Mouse (Mus musculus) kidney, embryonic 14.5 days (tissue): ENCODE measurements at regions not wholly inside any gene's neighbourhood (a gene's known extent, or its start where the extent isn't known, plus 50 kb on each side); places are given as distances from the start of the nearest gene placed in this dataset.

Experiments used
- ATAC-seq: fragments of 200-750 bp; cut with Nextera tagmentation; 2 replicates; pipeline ENCODE4 v1.8.0; 2017; ENCODE audit warnings: moderate number of reproducible peaks, mild to moderate bottlenecking, moderate TSS enrichment, moderate library complexity; ENCODE audit not compliant: low FRiP score, low TSS enrichment
- H3K27ac ChIP-seq: fragments of 300-500 bp; sonication (generic); 2 replicates; pipeline ENCODE4 v1.5.1; 2014; ENCODE audit warnings: low read depth, mild to moderate bottlenecking, low read length, moderate library complexity, mixed read lengths
- H3K27me3 ChIP-seq: fragments of 300-500 bp; sonication (generic); 2 replicates; pipeline ENCODE4 v1.6.1; 2014; ENCODE audit warnings: mild to moderate bottlenecking, low read length; ENCODE audit not compliant: control insufficient read depth, insufficient read depth
- H3K36me3 ChIP-seq: fragments of 300-500 bp; sonication (generic); 2 replicates; pipeline ENCODE4 v1.6.1; 2014; ENCODE audit warnings: low read length, mixed read lengths; ENCODE audit not compliant: control insufficient read depth, insufficient read depth
- H3K4me1 ChIP-seq: fragments of 300-500 bp; sonication (generic); 2 replicates; pipeline ENCODE4 v1.6.1; 2014; ENCODE audit warnings: low read length, mixed read lengths; ENCODE audit not compliant: control insufficient read depth, insufficient read depth
- H3K4me2 ChIP-seq: fragments of 300-500 bp; sonication (generic); replicated peaks from 2 replicates; pipeline ENCODE4 v1.6.1; 2014; ENCODE audit warnings: low read depth, mild to moderate bottlenecking, low read length
- H3K4me3 ChIP-seq: fragments of 300-500 bp; sonication (generic); 2 replicates; pipeline ENCODE4 v1.5.1; 2014; ENCODE audit warnings: mild to moderate bottlenecking, low read length
- H3K9ac ChIP-seq: fragments of 300-500 bp; sonication (generic); 2 replicates; pipeline ENCODE4 v1.6.1; 2014; ENCODE audit warnings: low read depth, mild to moderate bottlenecking, low read length, moderate library complexity
- H3K9me3 ChIP-seq: fragments of 300-500 bp; sonication (generic); 2 replicates; pipeline ENCODE4 v1.6.1; 2016; ENCODE audit warnings: low read length; ENCODE audit not compliant: control insufficient read depth
- WGBS: fragments of 180-500 bp; shearing (Covaris S2); extraction: QIAGEN DNeasy Blood & Tissue Kit; methylation state at CpG from one replicate; pipeline ENCODE4 v1.1.7; 2014; 5-methylcytosine and 5-hydroxymethylcytosine counted together

DNA sequence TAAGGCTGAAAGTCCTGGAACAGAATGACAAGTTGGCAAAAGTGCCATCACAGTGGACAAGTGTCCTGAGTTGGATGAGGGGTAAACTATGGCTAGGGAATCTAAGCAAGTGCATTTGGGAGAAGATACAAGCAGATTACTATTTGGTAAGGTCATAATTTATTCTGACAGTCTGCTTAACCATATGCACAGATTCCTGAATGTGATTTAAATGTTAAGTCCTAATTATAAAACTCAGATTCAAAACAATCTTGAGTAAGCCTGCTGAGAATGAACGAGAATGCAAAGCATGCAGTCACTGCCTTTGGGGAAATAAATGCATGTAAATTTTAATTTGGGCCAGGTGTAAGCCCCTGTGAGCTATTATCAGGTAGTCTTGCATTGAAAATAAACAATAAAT lies 93.3 kb upstream of the Slc39a10 start:
- Histone ChIP-seq H3K4me2 (no peak overlapping the region), H3K27me3 (no peaks in the 10 kb centered on the region), H3K27ac (no peak overlapping the region), H3K9me3 (no peaks in the 10 kb centered on the region), H3K36me3 (no peaks in the 10 kb centered on the region), H3K9ac (no peak overlapping the region), H3K4me1 (no peaks in the 10 kb centered on the region), H3K4me3 (no peak overlapping the region)
- ATAC-seq, result no peak
- 85% methylated on average over 1 of the region's 1 CpGs for WGBS

DNA sequence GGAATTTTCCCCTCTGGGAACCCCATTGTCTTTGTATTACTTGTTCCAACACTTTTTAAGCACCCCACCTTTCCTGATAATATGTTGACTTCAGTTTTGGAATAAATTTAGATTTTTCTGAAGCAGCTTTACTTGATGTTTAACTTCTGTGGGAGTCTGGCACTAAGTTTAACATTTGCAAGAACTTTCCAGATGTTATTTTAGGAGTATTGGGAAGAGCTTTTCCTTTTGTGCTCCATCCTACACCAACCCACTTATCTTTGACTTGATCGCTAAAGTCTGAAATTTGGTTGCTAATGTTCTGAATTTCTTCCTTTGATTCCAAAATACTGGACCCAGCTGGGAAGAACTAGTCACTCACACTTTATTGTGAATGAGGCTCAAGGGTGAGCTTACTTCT lies 90.4 kb upstream of the Slc39a10 start:
- peaks cover 5% of the 10 kb centered on the region for H3K9me3 ChIP-seq
- H3K27ac ChIP-seq, result no peak overlapping the region

DNA sequence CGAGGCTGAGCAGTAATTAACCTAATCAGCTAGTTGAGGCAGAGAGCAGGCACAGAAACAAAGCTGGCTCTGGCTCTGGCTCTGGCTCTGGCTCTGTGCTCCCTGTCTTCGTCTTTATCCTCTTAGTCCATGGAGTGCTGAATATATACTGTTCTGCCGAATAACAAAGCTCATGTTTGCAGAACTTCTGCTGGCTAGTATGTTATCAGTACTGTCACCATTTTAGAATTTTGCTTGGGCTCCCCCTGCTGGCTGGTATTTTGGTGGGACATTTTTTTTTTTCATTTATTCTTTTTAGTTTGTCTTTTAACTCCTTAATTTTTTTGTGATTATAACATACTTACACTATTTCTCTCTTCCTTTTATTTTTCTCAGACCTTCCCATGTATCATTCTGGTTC lies 77.8 kb upstream of the Slc39a10 start:
- no peak overlapping the region for H3K4me2 ChIP-seq
- H3K4me3 ChIP-seq, result no peak overlapping the region
- no peaks in the 10 kb centered on the region for H3K27me3 ChIP-seq
- 59% methylated on average over 3 of the region's 3 CpGs for WGBS
- no peak overlapping the region for H3K27ac ChIP-seq
- H3K4me1 ChIP-seq, result no peaks in the 10 kb centered on the region
- H3K36me3 ChIP-seq, result no peaks in the 10 kb centered on the region
- H3K9me3 ChIP-seq, result no peaks in the 10 kb centered on the region
- no peak overlapping the region for H3K9ac ChIP-seq
- ATAC-seq, result no peak

More for the DNA sequence above, 90.4 kb upstream of the Slc39a10 start:
- ATAC-seq, result no peak
- H3K27me3 ChIP-seq, result no peaks in the 10 kb centered on the region
- no peak overlapping the region for H3K4me3 ChIP-seq
- H3K4me2 ChIP-seq, result no peak overlapping the region
- WGBS, result 87% methylated on average over 1 of the region's 1 CpGs
- no peak overlapping the region for H3K9ac ChIP-seq
- H3K4me1 ChIP-seq, result no peaks in the 10 kb centered on the region
- H3K36me3 ChIP-seq, result no peaks in the 10 kb centered on the region

DNA sequence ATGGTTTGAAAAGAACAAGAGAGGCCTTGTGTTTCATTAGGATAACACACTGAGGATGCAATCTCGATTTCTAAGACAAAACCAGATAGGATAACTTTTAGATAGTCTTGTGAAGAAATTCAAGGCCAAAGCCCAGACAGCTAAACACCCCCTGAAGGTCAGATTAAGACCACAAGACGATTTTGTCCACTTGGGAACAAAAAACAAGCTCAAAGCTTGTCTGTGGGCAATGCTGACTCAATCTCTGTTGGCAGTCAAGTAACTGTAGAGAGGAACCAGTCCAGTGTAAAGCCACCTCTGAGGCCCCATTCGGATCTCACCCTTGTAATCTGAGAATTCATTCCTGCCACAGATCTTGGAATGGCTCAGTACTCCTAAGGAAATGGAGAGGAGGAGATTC lies 75.7 kb upstream of the Slc39a10 start:
- no peaks in the 10 kb centered on the region for H3K9me3 ChIP-seq
- 57% methylated on average over 3 of the region's 3 CpGs for WGBS

DNA sequence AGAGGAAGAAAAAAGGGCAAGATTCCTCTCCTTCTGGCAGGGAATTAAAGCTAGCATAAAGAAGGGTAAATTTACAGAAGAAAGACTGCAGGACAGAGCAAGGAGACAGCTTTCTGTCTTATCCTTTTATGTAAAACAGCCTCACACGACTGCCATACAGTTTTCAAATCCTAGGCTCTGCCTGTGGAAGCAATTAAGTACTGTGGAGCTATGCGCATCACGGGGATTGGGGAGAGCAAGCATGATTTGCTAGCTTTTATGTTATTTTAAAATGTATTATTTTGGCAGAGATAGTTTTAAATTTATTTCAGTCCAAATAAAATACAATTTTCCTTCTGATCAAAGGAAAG lies 74.2 kb upstream of the Slc39a10 start:
- no peaks in the 10 kb centered on the region for H3K27me3 ChIP-seq
- H3K4me3 ChIP-seq, result no peak overlapping the region
- H3K36me3 ChIP-seq, result no peaks in the 10 kb centered on the region
- H3K4me1 ChIP-seq, result no peaks in the 10 kb centered on the region
- no peaks in the 10 kb centered on the region for H3K9me3 ChIP-seq
- no peak overlapping the region for H3K27ac ChIP-seq
- H3K4me2 ChIP-seq, result no peak overlapping the region
- no peak overlapping the region for H3K9ac ChIP-seq
- no peak for ATAC-seq
- 68% methylated on average over 3 of the region's 3 CpGs for WGBS

More for the DNA sequence above, 75.7 kb upstream of the Slc39a10 start:
- no peaks in the 10 kb centered on the region for H3K36me3 ChIP-seq
- no peaks in the 10 kb centered on the region for H3K4me1 ChIP-seq
- H3K27ac ChIP-seq, result no peak overlapping the region
- H3K4me3 ChIP-seq, result no peak overlapping the region
- H3K4me2 ChIP-seq, result no peak overlapping the region
- H3K9ac ChIP-seq, result no peak overlapping the region
- no peaks in the 10 kb centered on the region for H3K27me3 ChIP-seq
- ATAC-seq, result no peak

DNA sequence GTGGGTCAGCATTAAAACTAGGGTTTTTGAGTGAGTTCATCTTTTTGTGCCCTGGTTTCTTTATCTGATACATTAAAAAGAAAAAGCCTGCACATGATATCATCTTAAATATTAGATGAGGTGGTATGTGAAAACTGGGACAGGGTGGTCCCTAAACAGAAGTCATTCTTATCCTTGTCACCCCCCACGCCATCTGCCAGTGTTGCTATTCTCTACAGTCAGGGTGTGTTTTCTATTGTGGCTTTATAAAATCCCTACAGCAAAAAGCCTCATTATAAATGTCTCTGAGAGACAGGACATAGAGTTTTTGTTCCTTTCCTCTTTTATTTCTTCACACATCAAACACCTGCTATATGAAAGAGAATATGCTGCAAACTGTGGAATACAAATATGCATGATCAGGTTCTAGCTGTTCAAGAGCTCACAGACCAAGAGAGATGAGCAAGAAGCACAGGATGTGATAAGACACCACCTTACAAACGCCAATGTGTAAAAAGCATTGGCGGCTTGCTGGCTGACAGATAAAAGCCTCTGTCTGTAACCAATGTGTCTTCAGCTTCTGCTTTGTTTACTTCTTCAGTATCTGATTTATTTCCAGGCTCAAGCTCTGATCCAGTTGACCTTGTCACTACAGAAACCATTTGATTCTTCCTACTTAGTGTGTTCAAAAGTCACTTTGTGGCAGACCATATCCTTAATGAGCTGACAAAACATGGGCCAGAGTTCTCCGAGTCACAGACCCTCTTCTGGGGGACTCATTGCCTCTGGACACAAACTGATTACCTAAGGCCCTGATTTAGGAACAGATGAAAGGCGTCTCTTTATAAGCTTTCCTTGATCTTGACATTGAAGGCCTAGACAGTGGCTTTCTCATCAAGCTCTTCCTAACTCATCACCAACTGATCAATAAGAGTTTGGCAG lies 73.6 kb upstream of the Slc39a10 start:
- no peaks in the 10 kb centered on the region for H3K4me1 ChIP-seq
- H3K9ac ChIP-seq, result no peak overlapping the region
- WGBS, result 62% methylated on average over 5 of the region's 5 CpGs
- no peaks in the 10 kb centered on the region for H3K9me3 ChIP-seq
- H3K27me3 ChIP-seq, result no peaks in the 10 kb centered on the region
- no peak for ATAC-seq
- no peak overlapping the region for H3K4me2 ChIP-seq
- H3K36me3 ChIP-seq, result no peaks in the 10 kb centered on the region
- H3K27ac ChIP-seq, result no peak overlapping the region
- no peak overlapping the region for H3K4me3 ChIP-seq

DNA sequence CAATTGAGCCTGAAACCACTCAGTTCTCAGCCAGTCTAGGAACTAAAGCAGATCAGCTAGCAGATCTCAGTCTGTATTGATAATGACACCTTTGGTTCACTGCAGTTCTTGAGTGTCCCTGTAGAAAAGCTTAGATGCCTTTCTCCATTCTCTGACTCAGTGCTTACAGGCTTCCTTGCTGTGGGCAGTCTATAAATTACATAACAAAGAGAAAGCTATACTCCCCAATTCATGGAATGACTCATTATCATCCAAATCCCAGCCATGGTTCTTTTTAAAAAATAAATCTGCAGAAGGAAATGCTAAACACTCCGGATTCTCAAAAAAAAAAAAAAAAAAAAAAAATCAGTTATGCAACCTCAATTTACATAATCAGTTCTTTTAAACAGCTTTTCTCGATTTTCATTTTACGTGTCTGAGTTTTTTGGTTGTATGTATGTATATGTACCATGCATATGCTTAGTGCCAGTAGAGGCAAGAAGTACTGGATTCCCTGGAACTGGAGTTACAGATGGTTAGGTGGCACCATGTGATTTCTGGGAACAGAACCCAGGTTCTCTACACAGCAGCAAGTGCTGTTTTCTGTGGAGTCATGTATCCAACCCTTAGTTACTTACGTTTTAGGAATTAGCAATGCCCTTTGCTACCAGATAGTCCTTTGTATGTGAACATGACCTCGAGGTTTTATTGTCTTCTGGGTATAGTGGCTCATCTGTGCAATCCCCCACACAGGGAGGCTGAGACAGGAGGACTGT lies 71.5 kb upstream of the Slc39a10 start:
- H3K9me3 ChIP-seq, result no peaks in the 10 kb centered on the region
- ATAC-seq, result no peak
- H3K9ac ChIP-seq, result no peak overlapping the region
- no peaks in the 10 kb centered on the region for H3K27me3 ChIP-seq
- no peak overlapping the region for H3K4me2 ChIP-seq
- H3K4me3 ChIP-seq, result no peak overlapping the region
- H3K27ac ChIP-seq, result no peak overlapping the region
- no peaks in the 10 kb centered on the region for H3K4me1 ChIP-seq
- no peaks in the 10 kb centered on the region for H3K36me3 ChIP-seq
- WGBS, result 79% methylated on average over 5 of the region's 5 CpGs
